8 mouse cellular contexts compared by ENCODE assay signal in the genomic region with DNA sequence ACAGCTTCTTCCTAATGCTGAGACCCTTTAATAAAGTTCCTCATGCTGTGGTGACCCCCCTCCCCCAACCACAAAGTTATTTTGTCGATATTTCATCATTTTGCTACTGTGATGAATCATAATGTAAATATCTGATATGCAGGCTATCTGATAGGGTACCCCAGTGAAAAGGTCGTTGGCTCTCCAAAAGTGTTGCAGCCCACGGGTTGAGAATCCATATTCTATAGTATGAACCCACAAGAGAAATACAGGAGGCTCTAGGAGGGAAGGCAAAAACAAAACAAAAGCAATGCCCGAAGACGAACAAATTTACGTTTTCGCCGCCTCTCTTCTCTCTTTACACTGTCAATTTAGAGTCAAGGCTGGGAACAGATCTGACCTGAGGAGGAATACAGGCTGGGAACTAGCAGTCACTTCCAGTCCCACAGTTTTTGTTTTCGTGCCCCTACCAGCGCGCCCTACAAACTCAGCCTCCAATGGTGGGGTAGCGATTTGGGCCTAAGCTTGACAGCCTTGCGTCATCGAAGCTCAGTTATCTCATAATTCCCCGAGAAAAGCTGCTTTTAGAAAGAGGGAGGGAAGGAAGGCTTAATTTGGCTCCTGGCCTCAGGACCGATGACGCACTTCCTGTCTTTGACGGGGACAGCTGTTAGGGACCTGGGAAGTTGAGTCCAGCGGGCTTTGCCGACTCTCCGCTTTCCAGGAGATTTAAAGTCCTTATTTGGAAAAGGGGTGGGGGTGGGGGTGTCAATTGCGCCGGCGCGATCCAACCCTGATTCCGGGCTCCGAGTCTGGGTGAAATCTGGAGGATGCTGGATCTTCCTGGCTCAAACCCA. TPM values are rescaled to one million over a fixed set of nuclear protein-coding genes. Genes with fewer than 3 reads are reported as not detected.
DNase-seq lines count a peak whose midpoint lies in the region; ATAC-seq lines count a peak whose summit lies in the region.

No protein-coding gene starts in this region.

- H3K36me3 ChIP-seq in embryonic facial prominence, embryonic 13.5 days: no peaks in the 10 kb centered on the region
- H3K36me3 ChIP-seq in midbrain, embryonic 11.5 days (ENCODE audit: control insufficient read depth, insufficient read depth, low read length): no peaks in the 10 kb centered on the region

- H3K9ac ChIP-seq in embryonic facial prominence, embryonic 13.5 days: peak overlapping the region; percentile 75
- H3K9ac ChIP-seq in midbrain, embryonic 11.5 days (ENCODE audit: low read length): peak overlapping the region; percentile 68

- no peaks in the 10 kb centered on the region for H3K27me3 ChIP-seq in embryonic facial prominence, embryonic 13.5 days
- no peaks in the 10 kb centered on the region for H3K27me3 ChIP-seq in midbrain, embryonic 11.5 days (ENCODE audit: control insufficient read depth, insufficient read depth, low read length)

- intact Hi-C loops in left cerebral cortex, postnatal 4 days (cut with DNase I): no loop called here

- peak; percentile 21 to 61 for DNase-seq in adrenal gland, postnatal 4 days (ENCODE audit: low spot score in 2 of 2)
- DNase-seq in heart, adult 11 months: peak; percentile 99
- DNase-seq in kidney, adult 11 months: peak; percentile 85
- peak; percentile 82 for DNase-seq in left cerebral cortex, postnatal 4 days
- DNase-seq in midbrain, embryonic 11.5 days (ENCODE audit: low spot score, missing footprints): peak; percentile 96
- DNase-seq in right cerebral cortex, postnatal 4 days: peak; percentile 75
- DNase-seq in yolk sac, embryonic 10.5 days (ENCODE audit: low spot score): peak; percentile 83

- H3K4me2 ChIP-seq in embryonic facial prominence, embryonic 13.5 days: peak overlapping the region; percentile 76
- H3K4me2 ChIP-seq in midbrain, embryonic 11.5 days: peak overlapping the region; percentile 61

- peak overlapping the region; percentile 80 for H3K27ac ChIP-seq in embryonic facial prominence, embryonic 13.5 days
- no peak overlapping the region for H3K27ac ChIP-seq in midbrain, embryonic 11.5 days (ENCODE audit: low read depth, low read length)

- peak; percentile 90 for ATAC-seq in embryonic facial prominence, embryonic 13.5 days (ENCODE audit: insufficient number of reproducible peaks, insufficient read depth, low FRiP score, low TSS enrichment, low read depth)
- ATAC-seq in midbrain, embryonic 11.5 days (ENCODE audit: low FRiP score): peak; percentile 93

- 3% methylated on average over 27 of the region's 27 CpGs for WGBS in embryonic facial prominence, embryonic 13.5 days
- 4% methylated on average over 27 of the region's 27 CpGs for WGBS in midbrain, embryonic 11.5 days

- H3K4me3 ChIP-seq in embryonic facial prominence, embryonic 13.5 days: peak overlapping the region; percentile 53
- peak overlapping the region; percentile 42 for H3K4me3 ChIP-seq in midbrain, embryonic 11.5 days (ENCODE audit: low read depth, low read length)

- H3K4me1 ChIP-seq in embryonic facial prominence, embryonic 13.5 days: peaks cover 8% of the 10 kb centered on the region
- H3K4me1 ChIP-seq in midbrain, embryonic 11.5 days (ENCODE audit: control insufficient read depth, insufficient read depth, low read length): no peaks in the 10 kb centered on the region; the same call in 1 of the 2 replicates

- H3K9me3 ChIP-seq in embryonic facial prominence, embryonic 13.5 days: no peaks in the 10 kb centered on the region
- no peaks in the 10 kb centered on the region for H3K9me3 ChIP-seq in midbrain, embryonic 11.5 days (ENCODE audit: control insufficient read depth, low read length)

RNA-seq across cellular contexts. Expression of a gene that starts 5.6 kb away (rescaled TPM):
- 10 to 100 TPM; 67.9 to 68.8 TPM for total RNA-seq in adrenal gland, postnatal 4 days (2021)
- polyA plus RNA-seq in embryonic facial prominence, embryonic 13.5 days (2015; fragmentation: Nextera tagmentation; extraction: Ambion mirVana): 103 and 108 TPM in 2 replicates
- 10 to 100 TPM; 49.4 to 56.1 TPM for total RNA-seq in left cerebral cortex, postnatal 4 days (2021)
- 85.4 and 85.9 TPM in 2 replicates for polyA plus RNA-seq in midbrain, embryonic 11.5 days (2014; fragmentation: Nextera tagmentation; extraction: Ambion mirVana)

RNA-seq across cellular contexts. Expression of a gene that starts 32.7 kb away (rescaled TPM):
- under 1 TPM; 0.90 to 0.95 TPM for total RNA-seq in adrenal gland, postnatal 4 days (2021)
- polyA plus RNA-seq in embryonic facial prominence, embryonic 13.5 days (2015; fragmentation: Nextera tagmentation; extraction: Ambion mirVana): 3.2 and 4.6 TPM in 2 replicates
- 1 to 10 TPM; 1.3 to 2.2 TPM for total RNA-seq in left cerebral cortex, postnatal 4 days (2021)
- polyA plus RNA-seq in midbrain, embryonic 11.5 days (2014; fragmentation: Nextera tagmentation; extraction: Ambion mirVana): 6.6 and 7.6 TPM in 2 replicates

RNA-seq across cellular contexts. Expression of a gene that starts 45.3 kb away (rescaled TPM):
- 10 to 100 TPM; 38.2 to 41.0 TPM for total RNA-seq in adrenal gland, postnatal 4 days (2021)
- polyA plus RNA-seq in embryonic facial prominence, embryonic 13.5 days (2015; fragmentation: Nextera tagmentation; extraction: Ambion mirVana): 36.7 and 40.2 TPM in 2 replicates
- total RNA-seq in left cerebral cortex, postnatal 4 days (2021): 10 to 100 TPM; 27.0 to 28.7 TPM
- 14.6 and 16.4 TPM in 2 replicates for polyA plus RNA-seq in midbrain, embryonic 11.5 days (2014; fragmentation: Nextera tagmentation; extraction: Ambion mirVana)

RNA-seq across cellular contexts. Expression of a gene that starts 45.6 kb away (rescaled TPM):
- 10 to 100 TPM; 12.0 to 13.0 TPM for total RNA-seq in adrenal gland, postnatal 4 days (2021)
- polyA plus RNA-seq in embryonic facial prominence, embryonic 13.5 days (2015; fragmentation: Nextera tagmentation; extraction: Ambion mirVana): 12.8 and 13.6 TPM in 2 replicates
- total RNA-seq in left cerebral cortex, postnatal 4 days (2021): 10 to 100 TPM; 11.0 to 11.3 TPM
- polyA plus RNA-seq in midbrain, embryonic 11.5 days (2014; fragmentation: Nextera tagmentation; extraction: Ambion mirVana): 20.3 and 21.8 TPM in 2 replicates

Comparison
In these comparisons a context has a peak if more than half of its experiments do, and no peak if none do; other contexts are left out.
1. DNase-seq: peak in every context shown above with its lines; median percentile 99 in heart, adult 11 months; 96 in midbrain, embryonic 11.5 days; 85 in kidney, adult 11 months; 83 in yolk sac, embryonic 10.5 days; 82 in left cerebral cortex, postnatal 4 days; 75 in right cerebral cortex, postnatal 4 days; 41 in adrenal gland, postnatal 4 days.